Mouse (Mus musculus) cortical plate, adult 2 months (tissue): ENCODE data around the gene Kcnj1.

Experiments
- CTCF ChIP-seq: fragments of 200-500 bp; IDR thresholded peaks from 2 replicates; pipeline ENCODE4 v1.5.1; 2011; ENCODE audit warnings: mild to moderate bottlenecking, control low read depth, low read length; ENCODE audit not compliant: insufficient read depth; ENCODE audit errors: extremely low read depth
- POLR2A ChIP-seq: fragments of 200-500 bp; IDR thresholded peaks from 2 replicates; pipeline ENCODE4 v1.6.1; 2011; ENCODE audit warnings: mild to moderate bottlenecking, low read length, control low read depth; ENCODE audit not compliant: insufficient read depth; ENCODE audit errors: extremely low read depth

DNA sequence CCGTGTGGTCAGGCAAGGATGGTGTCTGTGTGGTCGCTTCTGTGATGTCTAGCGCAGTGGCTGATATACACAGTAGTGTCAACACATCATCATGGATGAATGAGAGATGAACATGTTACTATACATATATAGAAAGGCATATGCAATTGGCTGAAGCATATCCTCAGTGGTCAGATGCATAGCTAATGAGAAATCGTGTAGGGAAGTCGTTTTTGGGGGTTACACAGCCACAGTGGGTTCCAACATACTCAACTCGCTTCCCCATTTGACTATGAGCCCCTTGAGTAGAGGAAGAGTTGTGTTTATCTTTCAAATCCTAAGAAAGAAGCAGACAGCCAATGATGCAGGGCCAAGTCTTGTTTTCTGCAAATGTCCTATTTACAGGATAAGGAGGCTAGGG, 20.4 kb downstream of the Kcnj1 start:
- TF ChIP-seq CTCF (no peak), POLR2A (no peak)
